Mouse (Mus musculus) stomach, postnatal 0 days (tissue): ENCODE data around the gene Adamts6. TPM values are rescaled to one million over a fixed set of nuclear protein-coding genes. Genes with fewer than 3 reads are reported as not detected.
A peak's percentile ranks its signal among the peaks of the same experiment; 100 is the strongest.

Experiments
- ATAC-seq: fragments of 200-750 bp; cut with Nextera tagmentation; 2 replicates; pipeline ENCODE4 v1.8.0; 2017; ENCODE audit not compliant: low FRiP score, low TSS enrichment
- DNase-seq: peaks from one replicate; pipeline ENCODE4 v3.0.0-alpha.2; 2016; ENCODE audit warnings: low spot score
- H3K27ac ChIP-seq: fragments of 300-500 bp; sonication (generic); replicated peaks from 2 replicates; pipeline ENCODE4 v1.5.1; 2014; ENCODE audit warnings: mild to moderate bottlenecking, control low read depth
- H3K27me3 ChIP-seq: fragments of 300-500 bp; sonication (generic); 2 replicates; pipeline ENCODE4 v1.6.1; 2014; ENCODE audit warnings: low read length; ENCODE audit not compliant: control insufficient read depth, insufficient read depth
- H3K36me3 ChIP-seq: fragments of 300-500 bp; sonication (generic); 2 replicates; pipeline ENCODE4 v1.6.1; 2014; ENCODE audit warnings: low read length, mixed read lengths; ENCODE audit not compliant: control insufficient read depth, insufficient read depth
- H3K4me1 ChIP-seq: fragments of 300-500 bp; sonication (generic); replicated peaks from 2 replicates; pipeline ENCODE4 v1.6.1; 2014; ENCODE audit warnings: antibody characterized with exemption; ENCODE audit not compliant: control insufficient read depth, insufficient read depth
- H3K4me2 ChIP-seq: fragments of 300-500 bp; sonication (generic); replicated peaks from 2 replicates; pipeline ENCODE4 v1.6.1; 2014; ENCODE audit warnings: low read depth, mild to moderate bottlenecking, control low read depth, moderate library complexity
- H3K4me3 ChIP-seq: fragments of 300-500 bp; sonication (generic); 2 replicates; pipeline ENCODE4 v1.5.1; 2014; ENCODE audit warnings: low read depth, low read length, control low read depth
- H3K9ac ChIP-seq: fragments of 300-500 bp; sonication (generic); 2 replicates; pipeline ENCODE4 v1.6.1; 2014; ENCODE audit warnings: mild to moderate bottlenecking, low read length, control low read depth, mixed read lengths
- H3K9me3 ChIP-seq: fragments of 300-500 bp; sonication (generic); 2 replicates; pipeline ENCODE4 v1.6.1; 2016; ENCODE audit warnings: low read length; ENCODE audit not compliant: control insufficient read depth
- CTCF ChIP-seq: IDR thresholded peaks from 2 replicates; pipeline ENCODE4 v1.5.1; 2016; ENCODE audit warnings: antibody characterized with exemption, low read depth, mild to moderate bottlenecking, moderate library complexity
- EP300 ChIP-seq: optimal IDR thresholded peaks from 2 replicates; pipeline ENCODE3; 2016; ENCODE audit warnings: antibody characterized with exemption
- WGBS: fragments of 180-500 bp; shearing (Covaris S2); extraction: QIAGEN DNeasy Blood & Tissue Kit; methylation state at CpG from one replicate; pipeline ENCODE4 v1.1.7; 2014; 5-methylcytosine and 5-hydroxymethylcytosine counted together
- polyA plus RNA-seq: library from polyadenylated mRNA; unstranded; fragments of >200 nt; fragmentation: Nextera tagmentation; extraction: Ambion mirVana; gene quantifications from 2 replicates; pipeline ENCODE4 v1.2.1, GENCODE M21; 2015

Gene Adamts6
- polyA plus RNA-seq, 1 experiment from 2014 or later = 0.78 TPM

GRCm38 (mm10) chr13:104476285-104476956 lies 188.8 kb downstream of the Adamts6 start:
- WGBS = 62% methylated on average over 9 of the region's 9 CpGs
- H3K4me3 ChIP-seq = no peak overlapping the region
- H3K9me3 ChIP-seq = no peaks in the 10 kb centered on the region
- no peaks in the 10 kb centered on the region for H3K4me1 ChIP-seq
- H3K27me3 ChIP-seq = no peaks in the 10 kb centered on the region
- TF ChIP-seq CTCF = no peak
- no peak for TF ChIP-seq EP300
- no peak overlapping the region for H3K27ac ChIP-seq
- DNase-seq = no peak
- ATAC-seq = no peak
- H3K4me2 ChIP-seq = no peak overlapping the region
- H3K36me3 ChIP-seq = no peaks in the 10 kb centered on the region
- no peak overlapping the region for H3K9ac ChIP-seq

DNA sequence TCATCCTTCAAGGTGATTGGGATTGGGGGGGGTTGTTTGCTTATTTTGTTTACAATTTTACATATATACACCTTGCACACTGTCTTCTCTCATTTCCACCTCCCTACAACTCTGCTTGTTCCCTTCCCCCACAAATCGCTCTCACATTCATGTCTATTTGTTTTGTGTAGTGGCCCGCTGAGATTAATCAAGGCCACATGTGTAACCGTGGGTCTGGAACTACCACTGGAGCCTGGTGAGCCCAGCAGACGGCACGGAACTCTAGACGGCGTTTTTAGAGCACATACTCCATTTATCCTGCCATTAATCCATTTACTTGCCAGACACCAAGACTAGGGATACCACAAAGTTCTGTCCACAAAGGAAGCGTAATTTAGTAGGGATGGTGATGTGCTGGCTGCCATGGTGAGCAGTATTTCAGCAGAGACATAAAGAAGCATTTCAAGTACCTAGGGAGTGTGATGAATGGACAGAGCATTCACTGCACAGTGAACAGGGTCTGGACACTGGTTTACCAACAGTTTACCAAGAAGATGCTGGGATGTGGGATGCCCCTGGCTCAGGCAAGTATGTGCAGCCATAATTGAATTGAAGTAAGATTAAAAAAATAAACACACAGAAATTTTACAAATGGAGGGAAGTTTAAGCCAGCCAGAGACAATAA lies 194.9 kb downstream of the Adamts6 start:
- ATAC-seq = no peak
- Histone ChIP-seq H3K36me3 (no peaks in the 10 kb centered on the region), H3K4me3 (no peak overlapping the region), H3K9ac (no peak overlapping the region), H3K4me2 (no peak overlapping the region), H3K27me3 (no peaks in the 10 kb centered on the region), H3K9me3 (no peaks in the 10 kb centered on the region), H3K4me1 (no peaks in the 10 kb centered on the region), H3K27ac (no peak overlapping the region)
- TF ChIP-seq EP300 (no peak), CTCF (no peak)
- 78% methylated on average over 8 of the region's 8 CpGs for WGBS
- DNase-seq = no peak

- ATAC-seq = no peak
- TF ChIP-seq CTCF (no peak), EP300 (no peak)
- no peak for DNase-seq
Observed at GRCm38 (mm10) chr13:104483111-104483722, 195.6 kb downstream of the Adamts6 start.

DNA sequence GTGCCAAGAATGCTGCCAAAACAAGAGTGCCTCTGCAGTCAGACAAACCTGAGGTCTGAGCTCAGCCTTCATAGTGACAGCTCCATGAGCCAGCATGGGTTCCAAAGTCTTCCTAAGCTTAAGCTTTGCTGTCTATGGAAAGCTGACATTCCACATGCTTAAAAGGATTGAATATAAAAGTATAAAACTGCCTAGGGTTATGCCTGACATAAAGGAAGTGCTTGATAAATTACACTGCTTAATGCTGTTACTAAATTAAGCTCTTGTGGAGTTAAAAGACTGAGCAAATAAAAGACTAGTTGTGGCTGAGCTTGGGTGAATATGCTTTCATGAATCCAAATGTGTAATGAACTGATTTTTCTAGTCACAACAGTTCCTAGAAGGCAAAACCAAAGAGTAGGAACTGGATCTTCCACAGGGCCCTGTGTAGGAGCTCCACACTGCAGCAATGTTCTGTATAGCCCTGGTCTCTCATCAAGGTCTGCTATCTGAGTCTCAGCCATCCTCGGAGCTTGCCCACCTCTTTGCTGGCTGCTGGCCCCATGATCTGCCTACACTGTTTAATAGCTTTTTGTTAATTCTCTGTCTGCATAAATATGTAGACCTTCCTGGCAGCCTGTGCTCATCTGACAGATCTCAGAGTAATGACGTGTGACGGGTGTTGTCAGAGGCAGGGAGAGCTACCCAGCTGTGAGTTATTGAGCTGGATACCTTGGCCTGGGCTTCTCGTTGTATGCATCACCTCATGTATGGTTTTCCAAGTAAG lies 203.6 kb downstream of the Adamts6 start:
- no peak for DNase-seq
- peak overlapping the region; percentile 24; the same call in 1 of the 2 replicates for H3K27ac ChIP-seq

More at GRCm38 (mm10) chr13:104483111-104483722, 195.6 kb downstream of the Adamts6 start:
- H3K9ac ChIP-seq = no peak overlapping the region
- H3K27ac ChIP-seq = no peak overlapping the region
- no peak overlapping the region for H3K4me3 ChIP-seq
- no peaks in the 10 kb centered on the region for H3K36me3 ChIP-seq
- no peaks in the 10 kb centered on the region for H3K27me3 ChIP-seq
- H3K4me1 ChIP-seq = no peaks in the 10 kb centered on the region
- no peaks in the 10 kb centered on the region for H3K9me3 ChIP-seq
- H3K4me2 ChIP-seq = no peak overlapping the region
- 86% methylated on average over 12 of the region's 12 CpGs for WGBS

DNA sequence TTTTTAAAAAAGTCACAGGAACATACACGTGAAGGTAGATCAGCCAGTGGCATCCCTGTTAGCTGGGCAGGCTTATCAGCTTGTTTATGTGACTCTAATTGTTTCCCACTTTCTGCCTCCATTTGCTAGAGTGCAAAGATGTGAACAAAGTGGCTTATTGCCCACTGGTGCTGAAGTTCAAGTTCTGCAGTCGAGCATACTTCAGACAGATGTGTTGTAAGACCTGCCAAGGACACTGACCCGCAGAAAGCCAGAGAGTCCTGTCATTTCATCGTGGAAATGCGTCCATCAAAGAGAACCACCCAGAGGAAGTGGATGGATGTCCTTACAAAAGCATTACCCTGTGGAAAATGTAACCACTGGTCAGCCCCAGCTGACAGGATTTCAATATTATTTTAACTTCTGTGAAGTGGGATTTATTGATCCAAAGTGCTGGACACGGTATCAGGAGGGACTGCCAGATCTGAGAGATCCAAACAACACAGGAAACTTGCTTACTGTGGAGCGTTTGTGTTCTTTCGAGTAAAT lies 205.9 kb downstream of the Adamts6 start:
- no peak for TF ChIP-seq EP300
- H3K4me2 ChIP-seq = no peak overlapping the region
- H3K27ac ChIP-seq = no peak overlapping the region
- no peak overlapping the region for H3K9ac ChIP-seq
- no peaks in the 10 kb centered on the region for H3K27me3 ChIP-seq
- H3K9me3 ChIP-seq = no peaks in the 10 kb centered on the region
- H3K36me3 ChIP-seq = no peaks in the 10 kb centered on the region; the same call in 1 of the 2 replicates
- 42% methylated on average over 8 of the region's 8 CpGs for WGBS
- DNase-seq (no peak), ATAC-seq (no peak)
- no peak overlapping the region for H3K4me3 ChIP-seq
- H3K4me1 ChIP-seq = no peaks in the 10 kb centered on the region; the same call in 1 of the 2 replicates

More for the DNA sequence above, 203.6 kb downstream of the Adamts6 start:
- Histone ChIP-seq H3K4me3 (no peak overlapping the region), H3K4me1 (no peaks in the 10 kb centered on the region; the same call in 1 of the 2 replicates), H3K4me2 (no peak overlapping the region), H3K36me3 (no peaks in the 10 kb centered on the region; the same call in 1 of the 2 replicates), H3K9ac (no peak overlapping the region), H3K27me3 (no peaks in the 10 kb centered on the region), H3K9me3 (no peaks in the 10 kb centered on the region)
- peak; percentile 67; the same call in 1 of the 2 replicates for ATAC-seq
- TF ChIP-seq CTCF = no peak
- TF ChIP-seq EP300 = peak; percentile 82
- WGBS = 40% methylated on average over 4 of the region's 4 CpGs
